Mouse (Mus musculus): ENCODE data around the gene Wnt10b. TPM values are rescaled to one million over a fixed set of nuclear protein-coding genes. Genes with fewer than 3 reads are reported as not detected.

The Wnt10b gene
- polyA plus RNA-seq, 1 experiment from 2014 or later, result 0.44 TPM

DNA sequence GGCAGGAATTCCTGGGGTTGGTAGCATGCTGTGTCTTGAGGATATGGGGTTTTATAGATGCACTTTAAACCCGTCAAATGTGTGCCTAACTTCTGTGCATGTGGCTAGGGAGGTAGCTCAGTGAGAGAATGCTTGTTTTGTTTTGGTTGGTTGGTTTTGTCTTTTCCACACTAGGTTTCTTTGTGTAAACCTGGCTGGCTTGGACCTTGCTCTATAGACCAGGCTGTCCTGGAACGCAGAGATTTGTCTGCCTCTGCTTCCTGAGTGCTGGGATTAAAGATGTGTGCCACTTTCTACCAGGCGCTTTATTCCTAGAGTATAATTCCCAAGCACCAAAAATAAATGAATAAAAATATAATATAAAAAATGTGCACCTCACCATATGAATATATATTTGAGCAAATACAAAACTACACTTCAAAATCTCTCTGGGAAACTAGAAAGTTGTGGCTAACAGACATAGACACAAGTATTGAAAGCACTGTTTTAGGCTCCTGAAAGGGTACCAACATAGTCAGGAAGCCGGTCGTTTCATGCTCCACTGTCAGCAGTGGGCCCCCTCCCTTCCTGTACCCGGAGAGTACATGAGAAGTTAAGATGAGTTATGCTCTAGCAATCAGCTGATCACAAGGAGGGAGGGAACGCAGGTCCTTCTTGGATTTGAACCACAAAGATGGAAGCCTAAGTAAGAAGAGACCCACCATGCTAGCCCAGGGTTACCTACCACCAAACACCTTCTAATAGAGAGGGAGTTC is 48.0 kb downstream of the Wnt10b start:
- 75% methylated on average over 7 of the region's 7 CpGs for WGBS
- Histone ChIP-seq H3K9me3 (no peaks in the 10 kb centered on the region), H3K36me3 (peaks cover 6% of the 10 kb centered on the region; the same call in 1 of the 2 replicates), H3K27ac (no peak overlapping the region), H3K4me1 (replicated peaks) (peaks cover 32% of the 10 kb centered on the region), H3K4me3 (no peak overlapping the region), H3K27me3 (ENCODE audit: insufficient read depth, poor library complexity, severe bottlenecking) (peaks cover 36% of the 10 kb centered on the region)
- no peak for DNase-seq (ENCODE audit: low spot score)

DNA sequence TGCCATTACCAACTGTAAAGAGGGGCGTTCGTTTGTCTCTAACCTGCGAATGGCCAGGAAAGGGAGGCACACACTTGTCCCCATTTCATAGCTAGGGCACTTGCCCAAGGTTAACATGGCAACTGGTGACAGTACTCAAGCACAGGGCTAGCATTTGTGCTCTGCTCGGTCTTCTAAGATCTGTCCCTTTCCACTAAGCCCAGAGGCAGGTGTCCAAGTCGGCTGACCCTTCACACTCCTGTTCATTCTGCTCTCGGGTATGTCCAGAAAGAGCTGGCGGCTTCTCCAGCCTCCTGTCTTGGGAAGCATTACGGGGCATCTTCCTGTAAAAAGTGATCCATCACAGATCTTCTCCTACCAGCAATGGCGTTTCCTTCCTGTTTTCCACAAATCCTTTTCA is 49.6 kb downstream of the Wnt10b start:
- no peak for DNase-seq (ENCODE audit: low spot score)
- H3K27ac ChIP-seq, result no peak overlapping the region
- peaks cover 48% of the 10 kb centered on the region for H3K4me1 ChIP-seq (replicated peaks)
- H3K36me3 ChIP-seq, result no peaks in the 10 kb centered on the region
- H3K9me3 ChIP-seq, result no peaks in the 10 kb centered on the region
- WGBS, result 41% methylated on average over 9 of the region's 9 CpGs
- peak overlapping the region; percentile 66 for H3K4me3 ChIP-seq
- H3K27me3 ChIP-seq (ENCODE audit: insufficient read depth, poor library complexity, severe bottlenecking), result peaks cover 50% of the 10 kb centered on the region

DNA sequence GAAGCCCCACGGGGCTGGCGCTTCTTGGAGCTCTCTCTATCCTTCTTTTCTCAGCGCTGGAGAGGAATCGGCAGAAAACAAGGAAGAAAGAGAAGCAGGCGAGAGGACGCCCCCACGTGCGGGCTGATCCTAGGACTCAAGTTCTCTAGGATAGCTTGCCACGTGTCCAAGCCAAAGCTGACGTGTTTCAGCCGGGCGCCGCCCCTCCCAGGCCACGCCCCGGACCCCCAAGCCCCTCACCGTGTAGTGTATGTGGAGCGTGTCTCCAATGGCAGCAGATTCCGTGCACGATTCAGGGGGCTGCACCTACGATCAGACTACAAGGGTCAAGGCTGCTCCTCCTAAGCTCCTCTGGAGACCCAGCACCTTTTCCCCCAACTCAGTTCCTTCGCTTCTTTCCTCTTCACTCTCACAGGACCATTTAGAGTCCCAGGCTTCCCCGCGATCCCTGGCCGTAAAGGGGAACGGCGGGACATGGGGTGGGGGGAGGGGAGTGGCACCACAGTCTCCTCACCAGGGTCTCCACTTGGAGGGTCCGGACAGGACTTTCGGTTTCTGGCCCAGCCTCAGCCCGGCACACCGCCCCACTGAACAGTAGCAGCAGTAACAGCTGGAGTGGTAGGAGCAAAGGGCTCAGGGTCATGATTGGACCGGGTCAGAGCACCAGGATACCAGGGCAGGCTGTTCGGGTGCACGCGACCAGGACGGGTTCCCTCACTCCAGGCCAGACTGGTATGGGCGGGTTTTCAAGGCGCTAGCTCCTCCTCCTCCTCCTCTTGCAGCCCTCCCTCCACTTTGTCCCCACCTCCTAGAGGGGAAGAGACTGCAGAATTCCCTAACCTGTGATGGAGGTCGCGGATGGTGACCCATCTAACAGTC is 50.3 kb downstream of the Wnt10b start, which contains the start of gene Fkbp11:
Gene Fkbp11, minus strand, starts transcription at position 756 of the 879 bp plus-strand sequence.
- peaks cover 57% of the 10 kb centered on the region for H3K27me3 ChIP-seq (ENCODE audit: insufficient read depth, poor library complexity, severe bottlenecking)
- H3K27ac ChIP-seq, result peak within 1 kb of the TSS; percentile 83

DNA sequence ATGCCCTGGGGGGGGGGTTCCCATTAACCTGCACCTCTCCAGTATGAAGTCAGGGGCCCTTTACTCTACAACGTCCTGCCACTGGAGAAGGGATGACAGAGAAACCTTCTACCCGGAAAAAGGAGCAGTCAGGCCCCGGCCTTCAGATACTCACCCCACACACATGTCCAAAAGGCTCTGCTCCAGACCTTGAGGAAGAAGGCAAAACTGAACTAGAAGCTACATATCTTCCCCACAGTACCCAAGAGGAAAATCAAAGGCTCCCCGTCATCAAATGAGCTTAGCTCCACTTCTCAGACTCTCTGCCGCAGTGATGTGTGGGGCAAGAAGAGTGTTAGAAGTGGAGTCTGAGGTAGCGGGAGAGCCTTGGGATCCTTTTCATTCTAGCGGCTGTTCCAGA is 51.2 kb downstream of the Wnt10b start:
- Histone ChIP-seq H3K27ac (no peak overlapping the region), H3K36me3 (no peaks in the 10 kb centered on the region), H3K27me3 (ENCODE audit: insufficient read depth, poor library complexity, severe bottlenecking) (peaks cover 65% of the 10 kb centered on the region), H3K4me1 (replicated peaks) (peaks cover 53% of the 10 kb centered on the region), H3K4me3 (peak overlapping the region; percentile 66), H3K9me3 (no peaks in the 10 kb centered on the region)
- no peak for DNase-seq (ENCODE audit: low spot score)
- WGBS, result 42% methylated on average over 7 of the region's 7 CpGs

More for the DNA sequence above, 50.3 kb downstream of the Wnt10b start, which contains the start of gene Fkbp11:
- WGBS, result 1% methylated on average over 39 of the region's 39 CpGs
- Histone ChIP-seq H3K9me3 (no peaks in the 10 kb centered on the region), H3K4me3 (peak within 1 kb of the TSS; percentile 66), H3K4me1 (replicated peaks) (peaks cover 55% of the 10 kb centered on the region), H3K36me3 (no peaks in the 10 kb centered on the region)
- peak; percentile 74 for DNase-seq (ENCODE audit: low spot score)

DNA sequence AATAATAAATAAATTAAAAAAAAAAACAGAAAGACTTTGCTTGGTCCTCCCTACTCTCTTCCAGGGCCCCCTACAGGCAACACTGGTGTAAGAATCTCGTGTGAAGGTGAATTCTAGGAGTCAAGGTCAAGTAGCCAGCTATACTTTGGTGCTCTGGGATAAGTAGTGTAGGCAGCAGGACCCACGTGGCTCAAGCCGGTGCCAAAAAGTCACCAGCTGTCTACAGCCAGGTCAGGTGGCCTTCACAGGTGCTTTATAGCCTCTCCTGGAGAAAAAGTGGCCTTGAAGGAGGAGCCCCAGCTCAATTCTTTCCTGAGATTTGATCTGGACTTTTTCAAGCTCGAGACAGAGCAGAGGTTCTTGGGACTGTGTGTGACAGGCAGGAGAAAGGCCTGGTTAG is 51.9 kb downstream of the Wnt10b start:
- no peaks in the 10 kb centered on the region for H3K36me3 ChIP-seq
- H3K4me3 ChIP-seq, result no peak overlapping the region
- WGBS, result 74% methylated on average over 4 of the region's 4 CpGs
- no peak overlapping the region for H3K27ac ChIP-seq
- no peaks in the 10 kb centered on the region for H3K9me3 ChIP-seq
- peaks cover 53% of the 10 kb centered on the region for H3K4me1 ChIP-seq (replicated peaks)
- peaks cover 72% of the 10 kb centered on the region for H3K27me3 ChIP-seq (ENCODE audit: insufficient read depth, poor library complexity, severe bottlenecking)
- DNase-seq (ENCODE audit: low spot score), result no peak

DNA sequence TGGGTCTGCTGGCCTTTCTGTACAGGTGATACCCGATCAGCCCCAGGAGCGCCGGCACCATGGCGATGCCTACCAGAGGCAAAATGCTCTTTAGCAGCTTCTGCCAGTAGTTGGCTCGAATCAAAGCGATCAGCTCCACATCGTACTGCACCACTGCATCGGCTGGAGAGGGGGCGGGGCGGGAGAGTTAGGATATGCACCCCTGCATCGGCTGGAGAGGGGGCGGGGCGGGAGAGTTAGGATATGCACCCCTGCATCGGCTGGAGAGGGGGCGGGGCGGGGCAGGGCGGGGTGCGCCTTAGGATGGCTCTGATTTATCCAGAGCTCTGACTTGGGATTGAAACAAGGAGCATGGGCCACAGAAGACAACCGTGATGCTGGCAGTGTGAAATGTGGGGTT is 53.5 kb downstream of the Wnt10b start:
- Histone ChIP-seq H3K36me3 (no peaks in the 10 kb centered on the region), H3K9me3 (no peaks in the 10 kb centered on the region), H3K4me1 (replicated peaks) (peaks cover 60% of the 10 kb centered on the region), H3K27me3 (ENCODE audit: insufficient read depth, poor library complexity, severe bottlenecking) (peaks cover 65% of the 10 kb centered on the region), H3K27ac (no peak overlapping the region), H3K4me3 (peak overlapping the region; percentile 29)
- DNase-seq (ENCODE audit: low spot score), result no peak
- 33% methylated on average over 19 of the region's 19 CpGs for WGBS

DNA sequence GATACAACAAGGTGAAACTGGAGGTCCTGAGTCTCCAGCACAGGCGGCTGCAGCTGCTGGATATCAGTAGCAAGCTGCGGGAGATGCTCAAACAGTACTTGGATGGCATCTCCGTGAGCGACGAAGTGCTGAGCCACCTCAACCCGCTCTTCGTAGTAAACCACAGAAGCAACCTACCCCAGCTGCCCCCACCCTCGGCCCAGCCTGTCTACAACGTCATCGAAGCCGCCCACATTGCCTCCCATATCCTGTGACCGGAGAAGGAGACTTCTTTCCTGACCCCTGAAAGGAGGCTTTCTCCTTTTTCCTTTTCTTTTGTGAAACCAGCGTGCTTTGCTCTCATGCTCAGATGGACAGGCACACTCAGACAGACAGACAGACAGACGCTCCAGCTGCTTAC is 55.1 kb downstream of the Wnt10b start:
- 0 out of 2 replicates have a peak overlapping the region, but pooled peaks have one; percentile 35 for H3K27ac ChIP-seq
- no peaks in the 10 kb centered on the region for H3K9me3 ChIP-seq
- peaks cover 52% of the 10 kb centered on the region for H3K27me3 ChIP-seq (ENCODE audit: insufficient read depth, poor library complexity, severe bottlenecking)
- H3K36me3 ChIP-seq, result no peaks in the 10 kb centered on the region
- DNase-seq (ENCODE audit: low spot score), result peak; percentile 18
- WGBS, result 60% methylated on average over 14 of the region's 14 CpGs
- no peak overlapping the region for H3K4me3 ChIP-seq
- peaks cover 53% of the 10 kb centered on the region for H3K4me1 ChIP-seq (replicated peaks)

DNA sequence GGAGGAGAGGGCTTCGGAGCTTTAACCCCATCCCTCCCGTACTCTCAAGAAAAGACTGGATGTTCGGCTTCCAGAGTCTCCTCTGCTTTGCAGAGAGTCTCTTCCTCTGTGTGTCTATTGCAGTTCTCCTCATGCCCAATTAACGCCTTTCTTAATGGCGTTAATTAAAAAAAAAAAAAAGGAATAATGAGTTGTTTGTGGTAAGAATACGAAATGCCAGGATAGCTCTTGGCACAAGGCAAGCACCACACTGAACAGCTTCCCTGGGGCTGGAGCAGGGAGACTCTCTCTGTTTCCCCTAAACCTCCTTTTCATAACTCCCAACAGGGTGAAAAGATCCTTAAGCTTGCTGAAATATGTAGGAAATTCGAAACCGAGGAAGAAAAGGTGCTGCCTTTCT is 55.8 kb downstream of the Wnt10b start:
- Histone ChIP-seq H3K36me3 (no peaks in the 10 kb centered on the region), H3K9me3 (no peaks in the 10 kb centered on the region), H3K4me3 (no peak overlapping the region), H3K27ac (no peak overlapping the region), H3K4me1 (replicated peaks) (peaks cover 47% of the 10 kb centered on the region), H3K27me3 (ENCODE audit: insufficient read depth, poor library complexity, severe bottlenecking) (peaks cover 52% of the 10 kb centered on the region)
- 87% methylated on average over 8 of the region's 8 CpGs for WGBS
- DNase-seq (ENCODE audit: low spot score), result no peak

Other genes with a start within 250 kb of the Wnt10b start
- 134 and 151 TPM in 2 replicates for gene Kansl2, start 243.9 kb downstream of the Wnt10b start, polyA plus RNA-seq (2016; fragmentation: Nextera tagmentation; extraction: Ambion mirVana)
- gene Ccnt1, start 207.2 kb downstream of the Wnt10b start, polyA plus RNA-seq (2016; fragmentation: Nextera tagmentation; extraction: Ambion mirVana), result 53.7 and 57.6 TPM in 2 replicates
- gene 4930415O20Rik, start 207.1 kb downstream of the Wnt10b start, polyA plus RNA-seq (2016; fragmentation: Nextera tagmentation; extraction: Ambion mirVana), result not detected in 2 replicates
- 11.6 and 12.0 TPM in 2 replicates for gene Adcy6, start 168.1 kb downstream of the Wnt10b start, polyA plus RNA-seq (2016; fragmentation: Nextera tagmentation; extraction: Ambion mirVana)
- 38.8 and 58.6 TPM in 2 replicates for gene Cacnb3, start 147.3 kb downstream of the Wnt10b start, polyA plus RNA-seq (2016; fragmentation: Nextera tagmentation; extraction: Ambion mirVana)
- 22.8 and 23.8 TPM in 2 replicates for gene Ddx23, start 115.3 kb downstream of the Wnt10b start, polyA plus RNA-seq (2016; fragmentation: Nextera tagmentation; extraction: Ambion mirVana)
- gene Rnd1, start 100.7 kb downstream of the Wnt10b start, polyA plus RNA-seq (2016; fragmentation: Nextera tagmentation; extraction: Ambion mirVana), result 3.7 and 5.8 TPM in 2 replicates
- gene Ccdc65, start 69.9 kb downstream of the Wnt10b start, polyA plus RNA-seq (2016; fragmentation: Nextera tagmentation; extraction: Ambion mirVana), result 1.7 and 3.1 TPM in 2 replicates
- 12.9 and 15.9 TPM in 2 replicates for gene Fkbp11, start 50.0 kb downstream of the Wnt10b start, polyA plus RNA-seq (2016; fragmentation: Nextera tagmentation; extraction: Ambion mirVana)
- 42.6 and 45.1 TPM in 2 replicates for gene Arf3, start 14.9 kb downstream of the Wnt10b start, polyA plus RNA-seq (2016; fragmentation: Nextera tagmentation; extraction: Ambion mirVana)
- gene Wnt1, start 11.7 kb upstream of the Wnt10b start, polyA plus RNA-seq (2016; fragmentation: Nextera tagmentation; extraction: Ambion mirVana), result 13.7 and 13.8 TPM in 2 replicates
- 0.21 and 0.56 TPM in 2 replicates for gene Ddn, start 31.3 kb upstream of the Wnt10b start, polyA plus RNA-seq (2016; fragmentation: Nextera tagmentation; extraction: Ambion mirVana)
- 88.7 and 89.0 TPM in 2 replicates for gene Prkag1, start 53.4 kb upstream of the Wnt10b start, polyA plus RNA-seq (2016; fragmentation: Nextera tagmentation; extraction: Ambion mirVana)
- 10.2 and 11.2 TPM in 2 replicates for gene Kmt2d, start 93.1 kb upstream of the Wnt10b start, polyA plus RNA-seq (2016; fragmentation: Nextera tagmentation; extraction: Ambion mirVana)
- 21.0 and 25.7 TPM in 2 replicates for gene Rhebl1, start 116.4 kb upstream of the Wnt10b start, polyA plus RNA-seq (2016; fragmentation: Nextera tagmentation; extraction: Ambion mirVana)
- gene Dhh, start 120.4 kb upstream of the Wnt10b start, polyA plus RNA-seq (2016; fragmentation: Nextera tagmentation; extraction: Ambion mirVana), result 0.42 and 0.46 TPM in 2 replicates
- 22.3 and 25.5 TPM in 2 replicates for gene Lmbr1l, start 140.1 kb upstream of the Wnt10b start, polyA plus RNA-seq (2016; fragmentation: Nextera tagmentation; extraction: Ambion mirVana)
- 2,254 and 2,463 TPM in 2 replicates for gene Tuba1b, start 156.4 kb upstream of the Wnt10b start, polyA plus RNA-seq (2016; fragmentation: Nextera tagmentation; extraction: Ambion mirVana)
- gene Gm49450, start 175.4 kb upstream of the Wnt10b start, polyA plus RNA-seq (2016; fragmentation: Nextera tagmentation; extraction: Ambion mirVana), result not detected in 2 replicates
- gene Tuba1a, start 175.6 kb upstream of the Wnt10b start, polyA plus RNA-seq (2016; fragmentation: Nextera tagmentation; extraction: Ambion mirVana), result 4,838 and 8,764 TPM in 2 replicates

All from hindbrain, embryonic 10.5 days (tissue).